Mouse (Mus musculus): Measurements from ENCODE around the gene Tmtc4. TPM values are rescaled to one million over a fixed set of nuclear protein-coding genes. Genes with fewer than 3 reads are reported as not detected.

Gene Tmtc4
- total RNA-seq, 2 experiments from 2014 or later = 19.9 to 20.9 TPM

- no peak for DNase-seq (ENCODE audit: low spot score in 2 of 2)
These were observed 6.6 kb downstream of the Tmtc4 start for GRCm38 (mm10) chr14:122977056-122977796.

DNA sequence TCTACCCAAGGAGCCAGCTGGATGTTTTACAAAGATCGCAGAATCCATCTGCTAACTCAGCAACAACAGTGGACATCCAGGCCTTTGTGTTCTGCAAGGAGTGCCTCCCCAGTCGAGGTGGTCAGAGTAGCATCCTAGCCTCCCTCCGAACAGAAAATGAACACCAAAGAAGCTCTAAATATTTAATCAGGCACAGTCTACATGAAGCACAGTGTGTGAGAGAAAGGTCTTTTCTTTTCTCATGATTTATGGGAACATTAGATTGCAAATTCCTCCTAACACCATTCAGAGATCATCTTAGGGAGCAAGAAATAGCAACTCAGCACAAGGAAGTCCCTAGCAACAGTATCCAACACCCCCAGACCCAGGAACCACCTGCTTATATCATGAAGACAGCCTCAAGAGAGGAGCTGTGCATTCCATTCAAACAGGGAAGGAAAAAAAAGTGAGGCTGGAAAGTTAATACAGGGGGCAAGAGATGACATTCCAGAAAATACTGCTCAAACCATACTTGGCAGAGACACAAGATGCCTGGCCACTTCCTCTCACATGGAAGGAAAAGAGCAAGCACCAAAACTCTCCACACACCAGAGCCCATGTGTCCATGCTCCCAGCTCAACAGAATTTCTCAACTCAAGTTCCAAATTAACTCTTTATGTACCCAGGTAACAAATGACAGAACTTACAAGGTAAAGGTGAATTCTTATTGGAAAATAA is 8.8 kb downstream of the Tmtc4 start:
- DNase-seq (ENCODE audit: low spot score in 2 of 2) = no peak

DNA sequence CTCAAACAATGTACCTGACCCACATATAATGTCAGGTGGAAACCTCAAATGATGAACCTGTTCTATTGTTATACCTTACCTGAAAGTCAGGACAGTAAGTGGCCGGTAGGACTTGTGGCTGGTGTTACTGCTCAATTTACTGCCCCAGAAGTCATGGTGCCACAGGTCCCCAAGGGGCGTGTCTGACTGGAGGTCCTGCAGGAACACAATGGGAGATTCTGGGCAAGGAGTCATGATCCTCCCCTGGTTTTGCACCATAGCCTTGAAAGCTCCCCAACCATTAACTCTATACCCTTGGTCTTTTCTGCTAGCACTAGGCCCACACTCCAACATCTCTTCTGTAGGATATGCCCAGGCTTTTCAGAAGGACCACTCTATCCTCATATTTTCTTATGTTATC is 10.7 kb downstream of the Tmtc4 start:
- DNase-seq (ENCODE audit: low spot score in 2 of 2) = no peak

- DNase-seq (ENCODE audit: low spot score in 2 of 2) = no peak
These were observed 15.8 kb downstream of the Tmtc4 start for GRCm38 (mm10) chr14:122968049-122968448.

- DNase-seq (ENCODE audit: low spot score in 2 of 2) = peak; percentile 85 to 90
These were observed 25.9 kb downstream of the Tmtc4 start for GRCm38 (mm10) chr14:122957941-122958340.

- peak; percentile 59 to 69 for DNase-seq (ENCODE audit: low spot score in 2 of 2)
These were observed 30.5 kb downstream of the Tmtc4 start for GRCm38 (mm10) chr14:122953331-122953730.

DNA sequence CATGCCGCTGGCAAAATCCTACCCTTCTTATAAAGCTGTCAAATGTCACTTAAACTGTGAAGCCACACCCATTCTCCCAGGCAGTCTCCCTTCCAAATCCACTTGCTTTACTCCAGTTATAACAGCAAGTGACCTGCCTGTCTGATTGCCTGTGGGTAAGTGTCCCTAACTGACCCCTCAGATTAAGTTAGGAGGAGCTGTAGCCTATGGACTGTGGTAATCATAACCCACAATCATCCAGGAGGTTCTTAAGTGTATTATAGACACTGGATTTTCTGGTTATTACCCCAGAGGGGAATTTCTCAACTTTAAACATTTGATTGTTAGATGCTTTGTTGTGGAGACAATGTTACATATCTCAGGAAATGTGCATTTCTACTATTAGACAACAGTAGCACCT is 31.3 kb downstream of the Tmtc4 start:
- no peak for DNase-seq (ENCODE audit: low spot score in 2 of 2)

GRCm38 (mm10) chr14:122951676-122952445 is 32.0 kb downstream of the Tmtc4 start:
- no peak for DNase-seq (ENCODE audit: low spot score in 2 of 2)

- no peak for DNase-seq (ENCODE audit: low spot score in 2 of 2)
These were observed 32.9 kb downstream of the Tmtc4 start for GRCm38 (mm10) chr14:122950915-122951314.

GRCm38 (mm10) chr14:122943475-122943853 is 40.4 kb downstream of the Tmtc4 start:
- no peak for DNase-seq (ENCODE audit: low spot score in 2 of 2)

GRCm38 (mm10) chr14:122942757-122943474 is 40.9 kb downstream of the Tmtc4 start:
- DNase-seq (ENCODE audit: low spot score in 2 of 2) = no peak

- DNase-seq (ENCODE audit: low spot score in 2 of 2) = no peak
These were observed 47.4 kb downstream of the Tmtc4 start for GRCm38 (mm10) chr14:122936460-122936859.

GRCm38 (mm10) chr14:122920011-122920410 is 63.8 kb downstream of the Tmtc4 start:
- DNase-seq (ENCODE audit: low spot score in 2 of 2) = no peak

DNA sequence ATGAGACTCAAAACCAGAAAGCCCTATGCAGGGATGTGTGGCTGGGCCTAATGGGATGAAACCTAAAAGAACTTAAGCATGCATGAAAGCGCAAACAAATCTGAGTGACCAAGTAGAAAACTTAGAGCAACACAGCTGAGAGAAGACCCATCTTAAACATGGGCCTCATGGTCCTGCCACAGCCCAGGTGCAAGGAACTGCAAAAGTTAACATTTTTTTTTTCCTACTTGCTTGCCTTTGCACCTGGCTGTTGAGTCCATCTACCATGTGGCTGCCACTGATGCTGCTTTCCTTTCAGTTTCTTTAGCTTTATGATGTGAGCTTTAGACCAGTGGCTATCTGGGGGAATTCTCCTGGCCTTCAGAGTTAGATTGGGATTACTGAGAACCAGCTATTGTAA is 66.2 kb downstream of the Tmtc4 start:
- no peak for DNase-seq (ENCODE audit: low spot score in 2 of 2)

DNA sequence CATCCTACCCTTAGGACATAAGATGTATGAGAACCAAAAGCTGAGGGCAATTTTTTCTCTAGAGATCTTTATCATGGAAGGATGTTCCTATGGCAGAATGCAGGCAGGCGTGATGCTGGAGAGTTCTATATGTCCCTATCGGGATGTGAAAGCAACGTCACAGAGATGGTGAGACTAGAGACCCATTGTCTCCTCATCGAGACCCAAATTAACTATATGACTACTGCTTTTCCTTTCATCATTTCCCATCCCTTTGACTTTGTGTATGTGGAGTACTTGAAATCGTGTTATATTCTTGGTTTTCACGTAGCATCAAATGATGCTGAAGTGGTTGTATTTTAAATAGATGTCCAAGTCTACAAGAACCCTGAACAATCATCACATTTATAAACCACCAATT is 70.2 kb downstream of the Tmtc4 start, which contains the start of gene Ggact:
Gene Ggact (minus strand): TSS at position 101 of the 400 bp plus-strand sequence.
- DNase-seq (ENCODE audit: low spot score in 2 of 2) = no peak

DNA sequence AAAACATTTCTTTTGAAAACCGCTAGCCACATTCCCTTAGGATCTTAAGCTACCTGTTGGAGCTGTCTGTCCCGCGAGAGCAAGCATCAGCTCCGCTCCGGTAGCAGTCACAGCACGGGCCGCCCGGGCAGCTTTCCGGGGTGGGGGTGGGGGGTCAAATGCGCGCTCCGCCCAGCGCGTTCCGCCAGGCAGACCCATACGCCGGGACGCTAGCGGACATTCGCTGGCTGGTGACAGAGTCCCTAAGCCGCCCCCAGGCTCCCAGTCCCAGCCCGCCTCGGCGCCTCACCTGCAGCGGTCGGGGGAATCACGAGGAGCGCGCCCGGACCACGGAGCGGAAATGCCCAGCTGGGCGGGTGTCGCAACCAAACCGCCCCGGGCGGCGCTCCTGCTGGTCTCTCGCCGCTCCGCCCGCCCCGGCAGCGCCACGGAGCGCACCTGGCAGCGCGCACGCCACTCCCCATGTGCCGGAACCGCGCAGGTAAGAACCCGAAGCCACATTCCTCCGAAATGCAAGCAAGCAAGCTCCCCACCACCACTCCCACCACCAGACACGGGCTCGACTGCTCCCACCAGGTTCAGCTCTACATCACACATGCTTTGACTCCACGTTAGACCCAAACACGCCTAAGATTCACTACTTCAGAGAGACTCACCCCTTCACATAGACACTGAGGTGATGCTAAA is 70.9 kb downstream of the Tmtc4 start:
- peak; percentile 58 to 64 for DNase-seq (ENCODE audit: low spot score in 2 of 2)

DNA sequence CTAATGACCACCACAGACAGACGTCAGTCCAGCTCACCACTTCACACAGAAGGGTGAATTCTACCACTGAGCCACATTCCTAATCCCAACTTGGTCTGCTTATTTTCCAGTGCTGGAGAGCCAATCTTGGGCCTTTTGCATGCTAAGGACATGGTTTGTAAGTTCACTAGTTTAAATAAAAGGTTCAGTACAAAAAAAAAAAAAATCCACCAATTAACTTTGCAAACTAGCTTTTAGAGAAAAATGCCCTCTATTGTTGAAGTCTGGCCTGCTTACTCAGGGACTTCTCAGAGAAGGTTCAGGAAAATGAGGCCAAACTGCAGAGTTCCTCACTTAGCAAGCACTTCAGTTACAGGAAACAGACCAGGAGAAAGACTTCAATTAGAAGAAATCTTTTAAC is 71.7 kb downstream of the Tmtc4 start:
- DNase-seq (ENCODE audit: low spot score in 2 of 2) = no peak

DNA sequence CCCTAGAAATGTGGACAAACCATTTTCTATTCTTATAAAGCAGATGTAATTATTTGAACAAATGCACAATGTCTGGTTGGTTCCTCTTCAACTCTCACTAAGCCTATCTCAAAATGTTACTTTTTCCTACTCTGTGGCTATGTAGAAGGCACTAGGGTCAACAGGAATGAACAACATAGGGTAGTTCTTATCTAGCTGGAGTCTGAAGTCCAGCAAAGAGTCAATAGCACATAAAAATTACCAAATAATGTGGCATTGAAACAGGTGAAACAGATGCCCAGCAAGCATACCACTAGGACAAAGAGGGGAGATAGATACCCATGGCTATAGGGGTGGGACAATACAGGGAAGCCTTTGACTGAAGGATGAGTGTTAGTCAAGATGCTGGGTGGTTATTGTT is 72.6 kb downstream of the Tmtc4 start:
- DNase-seq (ENCODE audit: low spot score in 2 of 2) = no peak

DNA sequence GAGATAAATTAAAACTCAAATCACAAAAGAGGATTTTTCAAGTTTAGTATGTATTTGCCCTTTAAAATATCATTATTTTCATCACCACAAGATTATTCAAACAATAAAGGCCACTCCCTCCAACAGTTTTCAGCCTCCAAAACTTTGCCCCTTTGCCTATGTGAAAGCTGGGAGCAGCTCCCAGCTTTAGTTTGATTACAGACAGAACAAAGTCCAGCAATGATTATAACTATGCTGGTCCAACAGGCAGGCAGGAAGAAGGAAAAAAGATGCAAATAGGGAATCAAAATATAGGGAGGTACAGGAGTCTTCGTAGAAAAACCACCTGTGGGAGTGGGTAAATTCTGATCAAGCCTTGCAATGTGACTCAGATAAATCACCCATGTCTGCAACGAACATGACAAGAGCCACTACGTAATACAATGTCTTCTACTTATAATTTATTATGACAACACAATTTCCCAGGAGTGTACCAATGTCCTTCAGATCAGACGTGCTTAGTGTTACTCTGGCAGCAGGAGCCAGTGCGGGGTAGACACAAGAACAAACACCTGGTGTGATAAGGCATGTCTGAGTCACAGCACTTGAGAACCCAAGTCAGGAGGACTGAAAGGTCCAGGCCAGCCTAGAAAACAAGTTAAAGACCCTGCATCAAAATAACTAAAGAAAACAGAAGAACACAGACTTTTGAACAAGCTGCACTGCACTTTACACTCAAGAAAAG is 74.3 kb downstream of the Tmtc4 start:
- no peak for DNase-seq (ENCODE audit: low spot score in 2 of 2)

DNA sequence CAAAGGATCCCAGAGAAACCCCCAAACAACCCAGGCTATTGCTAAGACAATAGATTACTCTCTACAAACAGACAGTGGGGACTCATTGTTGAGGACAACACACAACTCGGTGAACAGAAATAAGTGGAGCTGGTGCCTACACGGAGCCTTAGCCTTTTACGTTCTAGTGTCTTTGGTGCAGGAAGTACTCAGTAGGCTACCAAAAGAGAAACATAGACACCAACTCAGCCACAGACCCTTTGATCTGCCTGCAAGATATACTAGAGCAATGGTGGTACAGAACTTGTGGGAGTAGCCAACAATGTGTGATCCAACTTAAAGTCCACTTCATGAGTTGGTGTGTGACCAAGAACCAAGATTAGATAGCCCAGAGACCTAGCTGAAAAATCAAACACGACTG is 75.8 kb downstream of the Tmtc4 start:
- no peak for DNase-seq (ENCODE audit: low spot score in 2 of 2)
